Mouse (Mus musculus): Measurements from ENCODE around the gene Tanc1.
"Not testable (repeated sequence)": the region's sequence is repeated elsewhere in the genome, so short reads cannot be mapped to it uniquely, and the experiment has no call there.

Gene Tanc1

GRCm38 (mm10) chr2:59828777-59829508 is 217.1 kb downstream of the Tanc1 start:
- no peak for DNase-seq (ENCODE audit: low read depth, low spot score)

GRCm38 (mm10) chr2:59829718-59830117 is 217.9 kb downstream of the Tanc1 start:
- no peak for DNase-seq (ENCODE audit: low read depth, low spot score)

GRCm38 (mm10) chr2:59830151-59830550 is 218.3 kb downstream of the Tanc1 start:
- DNase-seq (ENCODE audit: low read depth, low spot score) = no peak

GRCm38 (mm10) chr2:59830940-59831339 is 219.1 kb downstream of the Tanc1 start:
- DNase-seq (ENCODE audit: low read depth, low spot score) = no peak

- DNase-seq (ENCODE audit: low read depth, low spot score) = no peak
Measured at GRCm38 (mm10) chr2:59831831-59832230, 220.0 kb downstream of the Tanc1 start.

GRCm38 (mm10) chr2:59838825-59839224 is 227.0 kb downstream of the Tanc1 start:
- no peak for DNase-seq (ENCODE audit: low read depth, low spot score)

GRCm38 (mm10) chr2:59839755-59840154 is 227.9 kb downstream of the Tanc1 start:
- no peak for DNase-seq (ENCODE audit: low read depth, low spot score)

GRCm38 (mm10) chr2:59840191-59840590 is 228.3 kb downstream of the Tanc1 start:
- DNase-seq (ENCODE audit: low read depth, low spot score) = no peak

GRCm38 (mm10) chr2:59841189-59841939 is 229.5 kb downstream of the Tanc1 start:
- no peak for DNase-seq (ENCODE audit: low read depth, low spot score)

- DNase-seq (ENCODE audit: low read depth, low spot score) = no peak
Measured at GRCm38 (mm10) chr2:59841944-59842343, 230.1 kb downstream of the Tanc1 start.

- no peak for DNase-seq (ENCODE audit: low read depth, low spot score)
Measured at GRCm38 (mm10) chr2:59842556-59843008, 230.7 kb downstream of the Tanc1 start.

- no peak for DNase-seq (ENCODE audit: low read depth, low spot score)
Measured at GRCm38 (mm10) chr2:59843156-59843555, 231.3 kb downstream of the Tanc1 start.

GRCm38 (mm10) chr2:59843848-59844247 is 232.0 kb downstream of the Tanc1 start:
- no peak for DNase-seq (ENCODE audit: low read depth, low spot score)

- DNase-seq (ENCODE audit: low read depth, low spot score) = not testable (repeated sequence)
Measured at GRCm38 (mm10) chr2:59851885-59852284, 240.0 kb downstream of the Tanc1 start.

- no peak for DNase-seq (ENCODE audit: low read depth, low spot score)
Measured at GRCm38 (mm10) chr2:59852916-59853315, 241.1 kb downstream of the Tanc1 start.

GRCm38 (mm10) chr2:59853543-59853942 is 241.7 kb downstream of the Tanc1 start:
- no peak for DNase-seq (ENCODE audit: low read depth, low spot score)

- DNase-seq (ENCODE audit: low read depth, low spot score) = no peak
Measured at GRCm38 (mm10) chr2:59854363-59854762, 242.5 kb downstream of the Tanc1 start.

GRCm38 (mm10) chr2:59862618-59863017 is 250.8 kb downstream of the Tanc1 start:
- DNase-seq (ENCODE audit: low read depth, low spot score) = no peak

GRCm38 (mm10) chr2:59870526-59870925 is 258.7 kb downstream of the Tanc1 start:
- no peak for DNase-seq (ENCODE audit: low read depth, low spot score)

GRCm38 (mm10) chr2:59876482-59876881 is 264.6 kb downstream of the Tanc1 start:
- no peak for DNase-seq (ENCODE audit: low read depth, low spot score)

GRCm38 (mm10) chr2:59877335-59877734 is 265.5 kb downstream of the Tanc1 start:
- no peak for DNase-seq (ENCODE audit: low read depth, low spot score)

GRCm38 (mm10) chr2:59878221-59878620 is 266.4 kb downstream of the Tanc1 start:
- no peak for DNase-seq (ENCODE audit: low read depth, low spot score)

- no peak for DNase-seq (ENCODE audit: low read depth, low spot score)
Measured at GRCm38 (mm10) chr2:59881404-59881803, 269.6 kb downstream of the Tanc1 start.

All from retina, postnatal 7 days (tissue).